Mouse (Mus musculus) CH12.LX (cell line): ENCODE results near the gene Tbca. TPM values are rescaled to one million over a fixed set of nuclear protein-coding genes. Genes with fewer than 3 reads are reported as not detected.

Source experiments
- DNase-seq: peaks from one replicate; pipeline ENCODE4 v3.0.0-alpha.2; 2013; ENCODE audit errors: extremely low read depth
- H3K27ac ChIP-seq: 2 replicates; pipeline ENCODE4 v1.5.1; 2012; ENCODE audit warnings: low read depth, mild to moderate bottlenecking, control low read depth, moderate library complexity; ENCODE audit not compliant: insufficient read depth
- H3K27me3 ChIP-seq: replicated peaks from 2 replicates; pipeline ENCODE3; 2012; ENCODE audit warnings: inconsistent platforms
- H3K36me3 ChIP-seq, 2 experiments: replicated peaks in 1 of 2; 2 replicates each; pipeline versions ENCODE3 to v1.6.1; 2012; ENCODE audit warnings: inconsistent platforms in 1 of 2, low read length in 1 of 2, mild to moderate bottlenecking in 1 of 2, mixed read lengths in 1 of 2, moderate library complexity in 1 of 2; ENCODE audit not compliant: control insufficient read depth in 1 of 2, insufficient read depth in 1 of 2
- H3K4me1 ChIP-seq, 2 experiments: 2 replicates each; pipeline ENCODE4 v1.6.1; 2012; ENCODE audit warnings: inconsistent platforms in 1 of 2, moderate library complexity in 1 of 2; ENCODE audit not compliant: insufficient read depth in 2 of 2, control insufficient read depth in 1 of 2
- H3K4me2 ChIP-seq: 2 replicates; pipeline ENCODE4 v1.6.1; 2012; ENCODE audit warnings: low read depth, mild to moderate bottlenecking, control low read depth; ENCODE audit not compliant: poor library complexity, insufficient read depth, severe bottlenecking
- H3K4me3 ChIP-seq, 3 experiments: fragments of 150-350 bp in 1 of 3; sonication (generic) in 1 of 3; replicated peaks in 1 of 3; 2 replicates each; pipeline versions ENCODE3 to v1.5.1; 2011 to 2012; ENCODE audit warnings: low read depth in 2 of 3, low read length in 2 of 3, mild to moderate bottlenecking in 2 of 3, moderate library complexity in 2 of 3, control low read depth in 1 of 3, improper control_type of control experiment in 1 of 3, inconsistent platforms in 1 of 3, mixed read lengths in 1 of 3; ENCODE audit not compliant: poor library complexity in 1 of 3
- H3K79me2 ChIP-seq: replicated peaks from 2 replicates; pipeline ENCODE4 v1.6.1; 2012; ENCODE audit warnings: mild to moderate bottlenecking, moderate library complexity; ENCODE audit not compliant: control insufficient read depth, poor library complexity, insufficient read depth, severe bottlenecking; ENCODE audit errors: extremely low read depth
- H3K9ac ChIP-seq: 2 replicates; pipeline ENCODE4 v1.6.1; 2012; ENCODE audit warnings: low read depth, mild to moderate bottlenecking, control low read depth, moderate library complexity; ENCODE audit not compliant: insufficient read depth
- H3K9me3 ChIP-seq: replicated peaks from 2 replicates; pipeline ENCODE3; 2012; ENCODE audit warnings: low read length, inconsistent platforms, mixed read lengths
- BHLHE40 ChIP-seq: IDR thresholded peaks from 2 replicates; pipeline ENCODE4 v1.6.1; 2011; ENCODE audit warnings: mild to moderate bottlenecking, low read depth, low read length, improper control_type of control experiment
- CHD2 ChIP-seq: IDR thresholded peaks from 2 replicates; pipeline ENCODE4 v1.6.1; 2011; ENCODE audit warnings: low read length, improper control_type of control experiment
- E2F4 ChIP-seq: IDR thresholded peaks from 2 replicates; pipeline ENCODE4 v1.6.1; 2011; ENCODE audit warnings: low read depth, low read length, improper control_type of control experiment; ENCODE audit not compliant: insufficient replicate concordance
- ELF1 ChIP-seq: IDR thresholded peaks from 2 replicates; pipeline ENCODE4 v1.6.1; 2014; ENCODE audit warnings: low read depth, mild to moderate bottlenecking, inconsistent platforms, low read length, improper control_type of control experiment
- ETS1 ChIP-seq: conservative IDR thresholded peaks from 2 replicates; pipeline ENCODE4 v1.6.1; 2012; ENCODE audit warnings: low read depth, mild to moderate bottlenecking, inconsistent platforms, low read length, improper control_type of control experiment, moderate library complexity
- JUN ChIP-seq: IDR thresholded peaks from 2 replicates; pipeline ENCODE4 v1.6.1; 2011; ENCODE audit warnings: low read depth, mild to moderate bottlenecking, low read length, improper control_type of control experiment, moderate library complexity; ENCODE audit not compliant: insufficient read depth
- JUND ChIP-seq: conservative IDR thresholded peaks from 2 replicates; pipeline ENCODE4 v1.6.1; 2011; ENCODE audit warnings: low read depth, low read length, improper control_type of control experiment
- KAT2A ChIP-seq: IDR thresholded peaks from 2 replicates; pipeline ENCODE4 v1.6.1; 2012; ENCODE audit warnings: low read length, improper control_type of control experiment, inconsistent platforms; ENCODE audit not compliant: insufficient replicate concordance
- MYC ChIP-seq: IDR thresholded peaks from 2 replicates; pipeline ENCODE4 v1.6.1; 2011; ENCODE audit warnings: low read depth, mild to moderate bottlenecking, improper control_type of control experiment, low read length
- NRF1 ChIP-seq: IDR thresholded peaks from 2 replicates; pipeline ENCODE4 v1.6.1; 2014; ENCODE audit warnings: low read depth, mild to moderate bottlenecking, inconsistent platforms, low read length, improper control_type of control experiment, moderate library complexity
- POLR2A ChIP-seq: IDR thresholded peaks from 2 replicates; pipeline ENCODE4 v1.6.1; 2011; ENCODE audit warnings: low read depth, mild to moderate bottlenecking, improper control_type of control experiment, low read length
- RCOR1 ChIP-seq: conservative IDR thresholded peaks from 2 replicates; pipeline ENCODE4 v1.6.1; 2012; ENCODE audit warnings: low read depth, mild to moderate bottlenecking, inconsistent platforms, low read length, improper control_type of control experiment
- SMC3 ChIP-seq: IDR thresholded peaks from 2 replicates; pipeline ENCODE4 v1.6.1; 2011; ENCODE audit warnings: low read depth, low read length, improper control_type of control experiment
- UBTF ChIP-seq: IDR thresholded peaks from 2 replicates; pipeline ENCODE4 v1.6.1; 2012; ENCODE audit warnings: low read depth, mild to moderate bottlenecking, inconsistent platforms, low read length, improper control_type of control experiment, moderate library complexity
- ZC3H11A ChIP-seq: IDR thresholded peaks from 2 replicates; pipeline ENCODE4 v1.6.1; 2012; ENCODE audit warnings: low read depth, mild to moderate bottlenecking, inconsistent platforms, low read length, improper control_type of control experiment
- ZKSCAN1 ChIP-seq: IDR thresholded peaks from 2 replicates; pipeline ENCODE4 v1.6.1; 2012; ENCODE audit warnings: low read depth, inconsistent platforms, low read length, improper control_type of control experiment, borderline replicate concordance
- ZMIZ1 ChIP-seq: IDR thresholded peaks from 2 replicates; pipeline ENCODE4 v1.6.1; 2012; ENCODE audit warnings: low read depth, mild to moderate bottlenecking, inconsistent platforms, low read length, improper control_type of control experiment
- ZNF384 ChIP-seq: IDR thresholded peaks from 2 replicates; pipeline ENCODE4 v1.6.1; 2012; ENCODE audit warnings: low read depth, low read length, improper control_type of control experiment, inconsistent platforms
- dilution Hi-C: fragments of 300-500 bp; cut with MboI; formaldehyde crosslinking; loops from 2 replicates; pipeline ENCODE4 v1.14.3; 2020; ENCODE audit warnings: low sequenced_read_pairs; ENCODE audit not compliant: extremely low pct_unique_long_range_greater_than_20kb, extremely low pct_ligation_motif_present
- in situ Hi-C: fragments of 300-500 bp; cut with MboI; formaldehyde crosslinking; loops from 3 replicates; pipeline ENCODE4 v1.14.3; 2019; ENCODE audit warnings: low sequenced_read_pairs, low pct_ligation_motif_present, low pct_unique_long_range_greater_than_20kb, mixed read lengths
- polyA plus RNA-seq: library from polyadenylated mRNA; unstranded; fragments of >175 nt; gene quantifications from 2 replicates; pipeline ENCODE4 v1.2.1, GENCODE M21; 2012; ENCODE audit warnings: low read depth; ENCODE audit not compliant: insufficient read length
- total RNA-seq, 2 experiments: library from RNA; depleted of rRNA; stranded (reverse); fragments of 300-350 nt in 1 of 2; fragments of >200 nt in 1 of 2; gene quantifications; 2 replicates each; pipeline ENCODE4 v1.2.3; 2012 to 2014

The Tbca gene
- total and polyA plus RNA-seq, 3 experiments: 141 to 552 (median 196) TPM

GRCm38 (mm10) chr13:94803480-94804057 lies 14.9 kb downstream of the Tbca start:
- no peak overlapping the region for H3K9ac ChIP-seq
- TF ChIP-seq JUND (no peak), ZNF384 (no peak), ZC3H11A (no peak), BHLHE40 (no peak), ELF1 (no peak), UBTF (no peak), SMC3 (no peak)
- TF ChIP-seq, all 38 proteins: peak for 0
- Histone ChIP-seq H3K27me3 (no peaks in the 10 kb centered on the region), H3K9me3 (no peaks in the 10 kb centered on the region), H3K4me3 (no peak overlapping the region), H3K36me3 (peaks cover 0 to 22% of the 10 kb centered on the region in 2 experiments), H3K79me2 (peaks cover 3% of the 10 kb centered on the region), H3K4me2 (no peak overlapping the region), H3K4me1 (peaks cover 0 to 21% of the 10 kb centered on the region in 2 experiments; a peak in 2 of 4 replicates), H3K27ac (no peak overlapping the region)
- in situ Hi-C loops (no loop called here), dilution Hi-C loops (no loop called here)
- DNase-seq: no peak

GRCm38 (mm10) chr13:94806315-94807179 lies 17.8 kb downstream of the Tbca start:
- H3K79me2 ChIP-seq: no peaks in the 10 kb centered on the region; the same call in 1 of the 2 replicates
- dilution Hi-C loops: no loop called here
- H3K27ac ChIP-seq: no peak overlapping the region
- TF ChIP-seq BHLHE40 (no peak), KAT2A (no peak), CHD2 (no peak), JUN (no peak), ETS1 (no peak), MYC (no peak), NRF1 (no peak), ZMIZ1 (no peak), RCOR1 (no peak), POLR2A (no peak), ZKSCAN1 (no peak), E2F4 (no peak)
- DNase-seq: no peak
- H3K36me3 ChIP-seq: peaks cover 0 to 16% of the 10 kb centered on the region in 2 experiments
- H3K4me2 ChIP-seq: no peak overlapping the region
- peaks cover 0 to 24% of the 10 kb centered on the region in 2 experiments; a peak in 2 of 4 replicates for H3K4me1 ChIP-seq
- H3K9me3 ChIP-seq: no peaks in the 10 kb centered on the region
- no peak overlapping the region for H3K9ac ChIP-seq
- in situ Hi-C loops: no loop called here
- H3K4me3 ChIP-seq: no peak overlapping the region
- H3K27me3 ChIP-seq: no peaks in the 10 kb centered on the region
